Mouse (Mus musculus) hindbrain, embryonic 13.5 days (tissue): Measurements from ENCODE around the gene Gm11011. TPM values are rescaled to one million over a fixed set of nuclear protein-coding genes. Genes with fewer than 3 reads are reported as not detected.
A peak's percentile ranks its signal among the peaks of the same experiment; 100 is the strongest.

Experiments used
- ATAC-seq: fragments of 200-750 bp; cut with Nextera tagmentation; 2 replicates; pipeline ENCODE4 v1.8.0; 2017; ENCODE audit warnings: moderate TSS enrichment; ENCODE audit not compliant: low FRiP score
- H3K27ac ChIP-seq: fragments of 300-500 bp; sonication (generic); 2 replicates; pipeline ENCODE4 v1.5.1; 2015; ENCODE audit warnings: inconsistent platforms, mild to moderate bottlenecking, moderate library complexity
- H3K27me3 ChIP-seq: fragments of 300-500 bp; sonication (generic); 2 replicates; pipeline ENCODE4 v1.6.1; 2015; ENCODE audit warnings: mild to moderate bottlenecking, inconsistent platforms
- H3K36me3 ChIP-seq: fragments of 300-500 bp; sonication (generic); 2 replicates; pipeline ENCODE4 v1.6.1; 2015; ENCODE audit warnings: mild to moderate bottlenecking, inconsistent platforms
- H3K4me1 ChIP-seq: fragments of 300-500 bp; sonication (generic); replicated peaks from 2 replicates; pipeline ENCODE4 v1.6.1; 2015; ENCODE audit warnings: inconsistent platforms
- H3K4me2 ChIP-seq: fragments of 300-500 bp; sonication (generic); 2 replicates; pipeline ENCODE4 v1.6.1; 2015; ENCODE audit warnings: inconsistent platforms, mild to moderate bottlenecking, moderate library complexity
- H3K4me3 ChIP-seq: fragments of 300-500 bp; sonication (generic); 2 replicates; pipeline ENCODE4 v1.5.1; 2015; ENCODE audit warnings: mild to moderate bottlenecking, inconsistent platforms
- H3K9ac ChIP-seq: fragments of 300-500 bp; sonication (generic); 2 replicates; pipeline ENCODE4 v1.6.1; 2015; ENCODE audit warnings: mild to moderate bottlenecking, inconsistent platforms
- H3K9me3 ChIP-seq: fragments of 300-500 bp; sonication (generic); 2 replicates; pipeline ENCODE4 v1.6.1; 2016; ENCODE audit warnings: inconsistent platforms
- WGBS: fragments of 180-500 bp; shearing (Covaris S2); methylation state at CpG from one replicate; pipeline ENCODE4 v1.1.7; 2015; 5-methylcytosine and 5-hydroxymethylcytosine counted together
- polyA plus RNA-seq: library from polyadenylated mRNA; unstranded; fragments of >200 nt; fragmentation: Nextera tagmentation; extraction: Ambion mirVana; gene quantifications from 2 replicates; pipeline ENCODE4 v1.2.1, GENCODE M21; 2015

The Gm11011 gene
- polyA plus RNA-seq, 1 experiment from 2014 or later = not detected

GRCm38 (mm10) chr2:169584745-169585456 is 2.6 kb downstream of the Gm11011 start:
- H3K4me1 ChIP-seq = peaks cover 18% of the 10 kb centered on the region
- no peak for ATAC-seq
- WGBS = 55% methylated on average over 15 of the region's 15 CpGs
- H3K4me2 ChIP-seq = 0 out of 2 replicates have a peak overlapping the region, but pooled peaks have one; percentile 10
- no peaks in the 10 kb centered on the region for H3K27me3 ChIP-seq
- peak overlapping the region; percentile 60; the same call in 1 of the 2 replicates for H3K27ac ChIP-seq
- no peaks in the 10 kb centered on the region for H3K36me3 ChIP-seq
- H3K9ac ChIP-seq = 0 out of 2 replicates have a peak overlapping the region, but pooled peaks have one; percentile 15
- H3K4me3 ChIP-seq = no peak overlapping the region
- no peaks in the 10 kb centered on the region for H3K9me3 ChIP-seq

GRCm38 (mm10) chr2:169583476-169583875 is 4.1 kb downstream of the Gm11011 start:
- no peak overlapping the region for H3K27ac ChIP-seq
- no peaks in the 10 kb centered on the region for H3K27me3 ChIP-seq
- H3K36me3 ChIP-seq = no peaks in the 10 kb centered on the region
- WGBS = 84% methylated on average over 3 of the region's 3 CpGs
- H3K9ac ChIP-seq = no peak overlapping the region
- H3K4me3 ChIP-seq = no peak overlapping the region
- no peak for ATAC-seq
- no peak overlapping the region for H3K4me2 ChIP-seq
- no peaks in the 10 kb centered on the region for H3K9me3 ChIP-seq
- peaks cover 18% of the 10 kb centered on the region for H3K4me1 ChIP-seq

- Histone ChIP-seq H3K36me3 (no peaks in the 10 kb centered on the region), H3K9me3 (no peaks in the 10 kb centered on the region), H3K27ac (0 out of 2 replicates have a peak overlapping the region, but pooled peaks have one; percentile 13), H3K4me2 (no peak overlapping the region), H3K4me1 (peaks cover 4% of the 10 kb centered on the region), H3K9ac (no peak overlapping the region), H3K4me3 (no peak overlapping the region), H3K27me3 (no peaks in the 10 kb centered on the region)
- WGBS = 71% methylated on average over 7 of the region's 7 CpGs
- ATAC-seq = no peak
These were observed 9.9 kb downstream of the Gm11011 start for GRCm38 (mm10) chr2:169577508-169578196.

- no peaks in the 10 kb centered on the region for H3K36me3 ChIP-seq
- H3K4me1 ChIP-seq = no peaks in the 10 kb centered on the region
- no peaks in the 10 kb centered on the region for H3K27me3 ChIP-seq
- ATAC-seq = no peak
- H3K4me3 ChIP-seq = no peak overlapping the region
- H3K9me3 ChIP-seq = no peaks in the 10 kb centered on the region
- H3K27ac ChIP-seq = no peak overlapping the region
- H3K9ac ChIP-seq = no peak overlapping the region
- H3K4me2 ChIP-seq = no peak overlapping the region
- 82% methylated on average over 10 of the region's 10 CpGs for WGBS
These were observed 17.5 kb downstream of the Gm11011 start for GRCm38 (mm10) chr2:169570063-169570462.

GRCm38 (mm10) chr2:169566159-169566558 is 21.4 kb downstream of the Gm11011 start:
- Histone ChIP-seq H3K27me3 (no peaks in the 10 kb centered on the region), H3K4me2 (no peak overlapping the region), H3K4me3 (no peak overlapping the region), H3K27ac (no peak overlapping the region), H3K36me3 (no peaks in the 10 kb centered on the region), H3K9me3 (no peaks in the 10 kb centered on the region; the same call in none of the 2 replicates), H3K9ac (no peak overlapping the region), H3K4me1 (no peaks in the 10 kb centered on the region)
- no peak for ATAC-seq
- WGBS = 80% methylated on average over 4 of the region's 4 CpGs

GRCm38 (mm10) chr2:169565751-169566150 is 21.8 kb downstream of the Gm11011 start:
- H3K4me2 ChIP-seq = no peak overlapping the region
- 81% methylated on average over 7 of the region's 7 CpGs for WGBS
- H3K9me3 ChIP-seq = no peaks in the 10 kb centered on the region; the same call in none of the 2 replicates
- no peaks in the 10 kb centered on the region for H3K4me1 ChIP-seq
- H3K4me3 ChIP-seq = no peak overlapping the region
- no peak overlapping the region for H3K9ac ChIP-seq
- no peaks in the 10 kb centered on the region for H3K27me3 ChIP-seq
- no peaks in the 10 kb centered on the region for H3K36me3 ChIP-seq
- no peak for ATAC-seq
- no peak overlapping the region for H3K27ac ChIP-seq

- 94% methylated on average over 7 of the region's 7 CpGs for WGBS
- H3K9ac ChIP-seq = no peak overlapping the region
These were observed 41.9 kb downstream of the Gm11011 start for GRCm38 (mm10) chr2:169545674-169546073.

GRCm38 (mm10) chr2:169538906-169539305 is 48.6 kb downstream of the Gm11011 start:
- no peaks in the 10 kb centered on the region for H3K27me3 ChIP-seq
- peaks cover 5% of the 10 kb centered on the region; the same call in 1 of the 2 replicates for H3K4me1 ChIP-seq
- H3K9ac ChIP-seq = no peak overlapping the region
- ATAC-seq = no peak
- no peaks in the 10 kb centered on the region for H3K36me3 ChIP-seq
- H3K4me2 ChIP-seq = no peak overlapping the region
- H3K27ac ChIP-seq = no peak overlapping the region
- no peak overlapping the region for H3K4me3 ChIP-seq
- WGBS = 79% methylated on average over 4 of the region's 4 CpGs
- no peaks in the 10 kb centered on the region for H3K9me3 ChIP-seq

More at GRCm38 (mm10) chr2:169545674-169546073, 41.9 kb downstream of the Gm11011 start:
- H3K4me2 ChIP-seq = no peak overlapping the region
- no peaks in the 10 kb centered on the region; the same call in 1 of the 2 replicates for H3K4me1 ChIP-seq
- H3K36me3 ChIP-seq = no peaks in the 10 kb centered on the region
- no peak for ATAC-seq
- H3K27ac ChIP-seq = no peak overlapping the region
- no peaks in the 10 kb centered on the region for H3K27me3 ChIP-seq
- H3K4me3 ChIP-seq = no peak overlapping the region
- H3K9me3 ChIP-seq = no peaks in the 10 kb centered on the region

Other genes with a start within 250 kb of the Gm11011 start
- gene Tshz2, start 45.3 kb upstream of the Gm11011 start, polyA plus RNA-seq = 43.0 and 43.6 TPM in 2 replicates